10 mouse cellular contexts compared by ENCODE assay signal in genomic region chr19:50440246-50440910, GRCm38 (mm10).
A peak's percentile ranks its signal among the peaks of the same experiment; 100 is the strongest.
DNase-seq lines count a peak whose midpoint lies in the region; ATAC-seq lines count a peak whose summit lies in the region.
"Had no signal": no experiment of that assay in that cellular context is flagged by ENCODE, and none has a peak within 500 bp of the region (broad histone marks: within the 10 kb centered on the region; RNA-seq: fewer than 3 reads in every experiment).

No protein-coding gene starts in this region.

- no peaks in the 10 kb centered on the region for H3K36me3 ChIP-seq in lung, embryonic 15.5 days
- no peaks in the 10 kb centered on the region for H3K36me3 ChIP-seq in limb, embryonic 10.5 days

- WGBS in lung, embryonic 15.5 days: 9% methylated on average over 11 of the region's 11 CpGs
- 6% methylated on average over 11 of the region's 11 CpGs for WGBS in limb, embryonic 10.5 days

- ATAC-seq in cerebellum, adult (ENCODE audit: insufficient number of reproducible peaks, low FRiP score, low TSS enrichment): peak; percentile 56; the same call in 1 of the 2 replicates
- ATAC-seq in lung, embryonic 15.5 days (ENCODE audit: borderline replicate concordance, extremely low read depth, low FRiP score, low TSS enrichment): no peak
- ATAC-seq: activated CD4-positive, CD25-positive, alpha-beta regulatory T cell, adult 4 months had no signal

- DNase-seq in cerebellum, adult 18-20 months: no peak
- DNase-seq in lung, postnatal 10 days: no peak
- no peak for DNase-seq in limb, embryonic 10.5 days (ENCODE audit: low spot score)
- DNase-seq in retina, embryonic 14.5 days (ENCODE audit: low spot score): peak; percentile 49
- DNase-seq in layer of hippocampus, postnatal 10 days (ENCODE audit: low spot score in 2 of 2): no peak
- DNase-seq in right cerebral cortex, postnatal 14 days: no peak
- DNase-seq: kidney, postnatal 25 days had no signal

- no peaks in the 10 kb centered on the region for H3K27me3 ChIP-seq in lung, embryonic 15.5 days
- no peaks in the 10 kb centered on the region for H3K27me3 ChIP-seq in limb, embryonic 10.5 days (ENCODE audit: low read depth, poor library complexity, severe bottlenecking)

- no peak overlapping the region for H3K4me3 ChIP-seq in lung, embryonic 15.5 days
- H3K4me3 ChIP-seq in limb, embryonic 10.5 days: 0 out of 2 replicates have a peak overlapping the region, but pooled peaks have one; percentile 13

- no peaks in the 10 kb centered on the region for H3K9me3 ChIP-seq in lung, embryonic 15.5 days
- H3K9me3 ChIP-seq in limb, embryonic 10.5 days (replicated peaks): no peaks in the 10 kb centered on the region

- no peak overlapping the region for H3K27ac ChIP-seq in lung, embryonic 15.5 days
- H3K27ac ChIP-seq in limb, embryonic 10.5 days: no peak overlapping the region

- no peak overlapping the region for H3K9ac ChIP-seq in lung, embryonic 15.5 days

- no peaks in the 10 kb centered on the region for H3K4me1 ChIP-seq in lung, embryonic 15.5 days
- peaks cover 14% of the 10 kb centered on the region for H3K4me1 ChIP-seq in limb, embryonic 10.5 days

- peak overlapping the region; percentile 31; the same call in 1 of the 2 replicates for H3K4me2 ChIP-seq in lung, embryonic 15.5 days
